Comparison of ENCODE assay signal across 25 mouse cellular contexts in the genomic region with DNA sequence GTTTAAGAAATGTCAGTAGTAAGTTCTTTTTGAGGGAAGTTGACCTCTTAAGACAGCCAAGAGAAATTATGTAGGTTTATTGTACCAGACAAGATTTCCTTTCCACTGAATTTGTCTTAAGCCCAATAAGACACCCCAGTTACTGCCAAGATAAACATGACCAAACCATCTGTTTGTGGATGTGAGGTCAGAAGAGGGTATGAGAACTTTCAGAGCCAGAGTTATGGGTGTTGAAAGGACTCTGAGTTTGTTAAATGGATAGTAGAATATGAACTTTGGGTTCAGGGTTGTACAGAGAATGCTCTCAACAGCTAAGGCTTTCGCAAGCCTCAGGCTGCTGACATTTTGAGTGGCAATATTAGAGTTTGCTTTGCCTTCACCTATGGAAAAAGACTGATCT.
DNase-seq lines count a peak whose midpoint lies in the region; ATAC-seq and TF ChIP-seq lines count a peak whose summit lies in the region.
"Had no signal": no experiment of that assay in that cellular context is flagged by ENCODE, and none has a peak within 500 bp of the region (broad histone marks: within the 10 kb centered on the region; RNA-seq: fewer than 3 reads in every experiment).

No protein-coding gene starts in this region.

- no peaks in the 10 kb centered on the region for H3K27me3 ChIP-seq in heart, embryonic 10.5 days (ENCODE audit: insufficient read depth, poor library complexity, severe bottlenecking)
- no peaks in the 10 kb centered on the region for H3K27me3 ChIP-seq in lung, embryonic 14.5 days (ENCODE audit: insufficient read depth, low read length)
- H3K27me3 ChIP-seq: embryonic facial prominence, embryonic 12.5 days; heart, embryonic 12.5 days; limb, embryonic 13.5 days; lung, embryonic 15.5 days; neural tube, embryonic 12.5 days had no signal

- 85% methylated on average over 1 of the region's 1 CpGs for WGBS in heart, embryonic 10.5 days
- WGBS in lung, embryonic 14.5 days = 65% methylated on average over 1 of the region's 1 CpGs

- H3K9ac ChIP-seq in lung, embryonic 14.5 days = no peak overlapping the region
- H3K9ac ChIP-seq: embryonic facial prominence, embryonic 12.5 days; heart, embryonic 12.5 days; hindbrain, embryonic 14.5 days; limb, embryonic 13.5 days; liver, embryonic 14.5 days; lung, embryonic 15.5 days; neural tube, embryonic 12.5 days had no signal

- no peak overlapping the region for H3K27ac ChIP-seq in heart, embryonic 10.5 days
- H3K27ac ChIP-seq in lung, embryonic 14.5 days (ENCODE audit: low read depth) = no peak overlapping the region
- H3K27ac ChIP-seq: embryonic facial prominence, embryonic 12.5 days; hindbrain, embryonic 14.5 days; limb, embryonic 13.5 days; liver, embryonic 14.5 days; lung, embryonic 15.5 days; neural tube, embryonic 12.5 days had no signal

- no peaks in the 10 kb centered on the region for H3K9me3 ChIP-seq in heart, embryonic 10.5 days
- no peaks in the 10 kb centered on the region for H3K9me3 ChIP-seq in lung, embryonic 14.5 days (ENCODE audit: low read depth, low read length)
- H3K9me3 ChIP-seq: embryonic facial prominence, embryonic 12.5 days; heart, embryonic 12.5 days; limb, embryonic 13.5 days; lung, embryonic 15.5 days; neural tube, embryonic 12.5 days had no signal

- H3K4me1 ChIP-seq in heart, embryonic 10.5 days = no peaks in the 10 kb centered on the region
- H3K4me1 ChIP-seq in lung, embryonic 14.5 days (ENCODE audit: insufficient read depth) = no peaks in the 10 kb centered on the region
- H3K4me1 ChIP-seq: embryonic facial prominence, embryonic 12.5 days; heart, embryonic 12.5 days; limb, embryonic 13.5 days; lung, embryonic 15.5 days; neural tube, embryonic 12.5 days had no signal

- no peaks in the 10 kb centered on the region for H3K36me3 ChIP-seq in heart, embryonic 10.5 days
- H3K36me3 ChIP-seq in lung, embryonic 14.5 days (ENCODE audit: insufficient read depth) = no peaks in the 10 kb centered on the region
- H3K36me3 ChIP-seq: embryonic facial prominence, embryonic 12.5 days; heart, embryonic 12.5 days; limb, embryonic 13.5 days; lung, embryonic 15.5 days; neural tube, embryonic 12.5 days had no signal

- no peak overlapping the region for H3K4me2 ChIP-seq in lung, embryonic 14.5 days
- H3K4me2 ChIP-seq: embryonic facial prominence, embryonic 12.5 days; heart, embryonic 12.5 days; hindbrain, embryonic 14.5 days; limb, embryonic 13.5 days; lung, embryonic 15.5 days; midbrain, embryonic 11.5 days; neural tube, embryonic 12.5 days had no signal

- no peak for ATAC-seq in lung, embryonic 14.5 days (ENCODE audit: insufficient read depth)
- ATAC-seq: forebrain, embryonic 14.5 days; intestine, postnatal 0 days had no signal

- H3K4me3 ChIP-seq in heart, embryonic 10.5 days = no peak overlapping the region
- no peak overlapping the region for H3K4me3 ChIP-seq in lung, embryonic 14.5 days (ENCODE audit: low read depth, low read length)
- H3K4me3 ChIP-seq: embryonic facial prominence, embryonic 12.5 days; heart, embryonic 12.5 days; limb, embryonic 13.5 days; lung, embryonic 15.5 days; myocyte; neural tube, embryonic 12.5 days had no signal

- DNase-seq in heart, adult 8-10 months (ENCODE audit: low spot score) = peak; percentile 0
- DNase-seq in heart, embryonic 10.5 days (ENCODE audit: low spot score) = no peak
- peak; percentile 53 for DNase-seq in kidney, adult 9 months
- DNase-seq in kidney, postnatal 25 days = no peak
- DNase-seq in lung, embryonic 14.5 days = peak; percentile 36
- no peak for DNase-seq in lung, postnatal 36 days
- DNase-seq in spleen, postnatal 4 days (ENCODE audit: low spot score in 2 of 2) = no peak
- DNase-seq: adrenal gland, postnatal 25 days; cerebellum, adult 18-20 months; cerebellum, postnatal 14 days; gastrocnemius, postnatal 14 days; right cerebral cortex, postnatal 4 days; thymus, adult 2 months; thymus, postnatal 36 days had no signal

- TF ChIP-seq CTCF in lung, embryonic 14.5 days (IDR thresholded peaks at IDR 0.05; ENCODE audit: low read depth) = no peak

Comparison
In these comparisons a context has a peak if more than half of its experiments do, and no peak if none do; other contexts are left out.
1. DNase-seq: peak in heart, adult 8-10 months (single experiment), kidney, adult 9 months (single experiment) and lung, embryonic 14.5 days (single experiment); none in heart, embryonic 10.5 days (single experiment), kidney, postnatal 25 days (0 of 2), lung, postnatal 36 days (single experiment) and spleen, postnatal 4 days (0 of 2).